Mouse (Mus musculus): Measurements from ENCODE around the gene Klhl6.

- TF ChIP-seq CTCF (IDR thresholded peaks at IDR 0.05; ENCODE audit: low read depth) (no peak), EP300 (IDR thresholded peaks at IDR 0.05; ENCODE audit: low read depth) (no peak)
Measured at GRCm38 (mm10) chr16:19957051-19957450, 25.8 kb downstream of the Klhl6 start.
